Mouse (Mus musculus): ENCODE data around the gene Nfkbie. TPM values are rescaled to one million over a fixed set of nuclear protein-coding genes. Genes with fewer than 3 reads are reported as not detected.

Gene Nfkbie
- polyA plus RNA-seq, 1 experiment, result 5.8 TPM

GRCm38 (mm10) chr17:45563216-45563615, 7.7 kb downstream of the Nfkbie start:
- Histone ChIP-seq H3K4me1 (ENCODE audit: control insufficient read depth, insufficient read depth, low read length) (no peaks in the 10 kb centered on the region; the same call in 1 of the 2 replicates), H3K36me3 (ENCODE audit: control insufficient read depth, insufficient read depth, low read length) (peaks cover 11% of the 10 kb centered on the region), H3K27me3 (replicated peaks; ENCODE audit: control insufficient read depth, insufficient read depth, low read length) (no peaks in the 10 kb centered on the region), H3K4me3 (ENCODE audit: insufficient read depth, low read depth, low read length) (no peak overlapping the region), H3K27ac (ENCODE audit: insufficient read depth, low read depth, low read length) (no peak overlapping the region)
- no peak for DNase-seq
- TF ChIP-seq CTCF (conservative IDR thresholded peaks at IDR 0.05; ENCODE audit: insufficient read depth, insufficient read length, low read depth, low read length) (no peak), POLR2A (IDR thresholded peaks at IDR 0.05; ENCODE audit: low read depth, low read length) (no peak)
- 73% methylated on average over 12 of the region's 12 CpGs for WGBS

DNA sequence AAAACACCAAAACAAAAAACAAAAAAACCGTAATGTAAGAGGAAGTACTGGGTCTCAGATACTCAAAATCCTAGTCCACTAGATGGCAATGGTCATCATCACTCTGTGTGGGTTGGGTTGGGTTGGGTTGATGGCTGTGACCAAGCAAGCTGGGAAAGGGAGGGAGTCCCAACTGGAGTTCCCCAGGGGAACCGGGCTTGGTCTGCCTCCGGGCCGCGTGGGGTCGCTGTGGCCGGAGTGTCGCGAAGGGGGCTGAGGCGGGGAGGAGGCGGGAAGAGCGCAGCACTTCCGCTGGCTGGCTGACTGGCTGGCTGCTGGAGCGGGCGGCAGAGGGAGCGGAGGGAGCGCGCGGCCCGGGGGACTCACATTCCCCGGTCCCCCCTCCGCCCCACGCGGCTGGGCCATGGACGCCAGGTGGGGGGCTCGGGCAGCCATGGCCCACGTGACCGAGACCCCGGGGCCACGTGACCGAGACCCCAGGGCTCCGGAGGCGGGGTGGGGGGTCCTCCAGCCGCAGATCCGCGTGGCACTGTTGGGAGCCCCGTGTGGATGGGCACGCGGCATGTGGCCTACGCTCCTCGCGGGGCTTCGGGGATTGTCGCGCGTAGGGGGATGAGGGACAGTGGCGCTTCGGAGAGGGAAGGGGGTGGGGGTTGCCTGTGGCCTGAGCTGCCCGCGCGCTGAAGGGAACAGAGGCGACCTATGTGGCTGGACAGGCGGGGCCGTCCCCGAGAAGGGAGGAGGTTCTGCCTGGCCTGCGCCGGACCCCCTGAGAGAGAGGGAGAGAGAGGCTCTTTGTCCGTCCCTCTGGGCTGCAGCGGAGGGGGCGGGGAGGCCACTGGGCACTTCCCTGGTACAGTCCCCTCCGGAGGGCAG, 8.4 kb downstream of the Nfkbie start, which contains the start of gene Slc35b2:
Slc35b2 (plus strand) TSS at position 220 of the 876 bp plus-strand sequence.
- peak within 1 kb of the TSS; percentile 50 for H3K27ac ChIP-seq (ENCODE audit: insufficient read depth, low read depth, low read length)
- no peaks in the 10 kb centered on the region; the same call in 1 of the 2 replicates for H3K4me1 ChIP-seq (ENCODE audit: control insufficient read depth, insufficient read depth, low read length)
- DNase-seq, result peak; percentile 95
- peak; percentile 84 for TF ChIP-seq CTCF (conservative IDR thresholded peaks at IDR 0.05; ENCODE audit: insufficient read depth, insufficient read length, low read depth, low read length)
- TF ChIP-seq POLR2A (IDR thresholded peaks at IDR 0.05; ENCODE audit: low read depth, low read length), result peak; percentile 44
- H3K4me3 ChIP-seq (ENCODE audit: insufficient read depth, low read depth, low read length), result peak within 1 kb of the TSS; percentile 83
- under 1% methylated on average over 54 of the region's 61 CpGs for WGBS
- H3K36me3 ChIP-seq (ENCODE audit: control insufficient read depth, insufficient read depth, low read length), result peaks cover 14% of the 10 kb centered on the region
- H3K27me3 ChIP-seq (replicated peaks; ENCODE audit: control insufficient read depth, insufficient read depth, low read length), result no peaks in the 10 kb centered on the region

DNA sequence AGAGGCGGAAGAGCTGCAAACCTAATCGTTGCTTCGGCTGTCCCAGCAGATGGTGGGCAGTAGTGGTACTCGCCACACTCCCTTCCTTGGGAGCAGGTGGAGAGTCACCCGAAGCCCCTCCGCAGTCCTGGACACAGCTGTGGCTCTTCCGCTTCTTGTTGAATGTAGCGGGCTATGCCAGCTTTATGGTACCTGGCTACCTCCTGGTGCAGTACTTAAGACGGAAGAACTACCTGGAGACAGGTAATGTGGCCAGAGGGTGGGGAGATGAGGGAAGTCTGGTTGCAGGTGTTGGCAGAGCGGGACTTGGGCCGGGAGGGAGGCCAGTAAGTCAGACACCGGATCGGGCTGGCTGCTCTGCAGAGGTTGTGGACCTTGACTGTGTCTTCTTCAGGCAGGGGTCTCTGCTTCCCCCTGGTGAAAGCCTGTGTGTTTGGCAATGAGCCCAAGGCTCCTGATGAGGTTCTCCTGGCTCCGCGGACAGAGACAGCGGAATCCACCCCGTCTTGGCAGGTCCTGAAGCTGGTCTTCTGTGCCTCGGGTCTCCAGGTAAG, 9.1 kb downstream of the Nfkbie start:
- no peaks in the 10 kb centered on the region for H3K27me3 ChIP-seq (replicated peaks; ENCODE audit: control insufficient read depth, insufficient read depth, low read length)
- DNase-seq, result no peak
- H3K4me1 ChIP-seq (ENCODE audit: control insufficient read depth, insufficient read depth, low read length), result no peaks in the 10 kb centered on the region; the same call in 1 of the 2 replicates
- H3K27ac ChIP-seq (ENCODE audit: insufficient read depth, low read depth, low read length), result peak overlapping the region; percentile 50; the same call in 1 of the 2 replicates
- TF ChIP-seq POLR2A (IDR thresholded peaks at IDR 0.05; ENCODE audit: low read depth, low read length), result no peak
- no peak for TF ChIP-seq CTCF (conservative IDR thresholded peaks at IDR 0.05; ENCODE audit: insufficient read depth, insufficient read length, low read depth, low read length)
- peaks cover 21% of the 10 kb centered on the region for H3K36me3 ChIP-seq (ENCODE audit: control insufficient read depth, insufficient read depth, low read length)
- H3K4me3 ChIP-seq (ENCODE audit: insufficient read depth, low read depth, low read length), result peak overlapping the region; percentile 83
- WGBS, result 11% methylated on average over 18 of the region's 18 CpGs

GRCm38 (mm10) chr17:45565103-45565502, 9.6 kb downstream of the Nfkbie start:
- Histone ChIP-seq H3K27ac (ENCODE audit: insufficient read depth, low read depth, low read length) (no peak overlapping the region), H3K4me3 (ENCODE audit: insufficient read depth, low read depth, low read length) (no peak overlapping the region), H3K4me1 (ENCODE audit: control insufficient read depth, insufficient read depth, low read length) (no peaks in the 10 kb centered on the region; the same call in 1 of the 2 replicates), H3K27me3 (replicated peaks; ENCODE audit: control insufficient read depth, insufficient read depth, low read length) (no peaks in the 10 kb centered on the region), H3K36me3 (ENCODE audit: control insufficient read depth, insufficient read depth, low read length) (peaks cover 26% of the 10 kb centered on the region)
- no peak for DNase-seq
- TF ChIP-seq POLR2A (IDR thresholded peaks at IDR 0.05; ENCODE audit: low read depth, low read length) (no peak), CTCF (conservative IDR thresholded peaks at IDR 0.05; ENCODE audit: insufficient read depth, insufficient read length, low read depth, low read length) (no peak)
- WGBS, result 91% methylated on average over 11 of the region's 11 CpGs

- peaks cover 2% of the 10 kb centered on the region; the same call in 1 of the 2 replicates for H3K4me1 ChIP-seq (ENCODE audit: control insufficient read depth, insufficient read depth, low read length)
- no peaks in the 10 kb centered on the region for H3K27me3 ChIP-seq (replicated peaks; ENCODE audit: control insufficient read depth, insufficient read depth, low read length)
These were observed 10.5 kb downstream of the Nfkbie start for GRCm38 (mm10) chr17:45566031-45566359.

GRCm38 (mm10) chr17:45566360-45567161, 11.1 kb downstream of the Nfkbie start:
- H3K27me3 ChIP-seq (replicated peaks; ENCODE audit: control insufficient read depth, insufficient read depth, low read length), result no peaks in the 10 kb centered on the region
- 0 out of 2 replicates have a peak overlapping the region, but pooled peaks have one; percentile 17 for H3K27ac ChIP-seq (ENCODE audit: insufficient read depth, low read depth, low read length)
- H3K36me3 ChIP-seq (ENCODE audit: control insufficient read depth, insufficient read depth, low read length), result peaks cover 37% of the 10 kb centered on the region
- H3K4me3 ChIP-seq (ENCODE audit: insufficient read depth, low read depth, low read length), result no peak overlapping the region
- 68% methylated on average over 18 of the region's 18 CpGs for WGBS
- peaks cover 7% of the 10 kb centered on the region; the same call in 1 of the 2 replicates for H3K4me1 ChIP-seq (ENCODE audit: control insufficient read depth, insufficient read depth, low read length)
- no peak for DNase-seq
- no peak for TF ChIP-seq POLR2A (IDR thresholded peaks at IDR 0.05; ENCODE audit: low read depth, low read length)
- no peak for TF ChIP-seq CTCF (conservative IDR thresholded peaks at IDR 0.05; ENCODE audit: insufficient read depth, insufficient read length, low read depth, low read length)

More at GRCm38 (mm10) chr17:45566031-45566359, 10.5 kb downstream of the Nfkbie start:
- H3K4me3 ChIP-seq (ENCODE audit: insufficient read depth, low read depth, low read length), result no peak overlapping the region
- H3K27ac ChIP-seq (ENCODE audit: insufficient read depth, low read depth, low read length), result no peak overlapping the region
- WGBS, result 84% methylated on average over 1 of the region's 1 CpGs
- H3K36me3 ChIP-seq (ENCODE audit: control insufficient read depth, insufficient read depth, low read length), result peaks cover 32% of the 10 kb centered on the region
- TF ChIP-seq CTCF (conservative IDR thresholded peaks at IDR 0.05; ENCODE audit: insufficient read depth, insufficient read length, low read depth, low read length) (no peak), POLR2A (IDR thresholded peaks at IDR 0.05; ENCODE audit: low read depth, low read length) (no peak)
- DNase-seq, result no peak
